Mouse (Mus musculus) embryonic facial prominence, embryonic 12.5 days (tissue): Measurements from ENCODE around the gene Rin3. TPM values are rescaled to one million over a fixed set of nuclear protein-coding genes. Genes with fewer than 3 reads are reported as not detected.

ENCODE experiments used
- ATAC-seq: fragments of 200-750 bp; cut with Nextera tagmentation; 2 replicates; pipeline ENCODE4 v1.8.0; 2017; ENCODE audit not compliant: insufficient number of reproducible peaks, insufficient read depth, low FRiP score, low TSS enrichment
- H3K27ac ChIP-seq: fragments of 300-500 bp; sonication (generic); 2 replicates; pipeline ENCODE4 v1.5.1; 2016; ENCODE audit warnings: mild to moderate bottlenecking
- H3K27me3 ChIP-seq: fragments of 300-500 bp; sonication (generic); 2 replicates; pipeline ENCODE4 v1.6.1; 2016; ENCODE audit warnings: mild to moderate bottlenecking, moderate library complexity
- H3K36me3 ChIP-seq: fragments of 300-500 bp; sonication (generic); 2 replicates; pipeline ENCODE4 v1.6.1; 2016; ENCODE audit warnings: mild to moderate bottlenecking
- H3K4me1 ChIP-seq: fragments of 300-500 bp; sonication (generic); 2 replicates; pipeline ENCODE4 v1.6.1; 2016
- H3K4me2 ChIP-seq: fragments of 300-500 bp; sonication (generic); replicated peaks from 2 replicates; pipeline ENCODE4 v1.6.1; 2016; ENCODE audit warnings: mild to moderate bottlenecking, moderate library complexity
- H3K4me3 ChIP-seq: fragments of 300-500 bp; sonication (generic); 2 replicates; pipeline ENCODE4 v1.5.1; 2016; ENCODE audit warnings: mild to moderate bottlenecking
- H3K9ac ChIP-seq: fragments of 300-500 bp; sonication (generic); 2 replicates; pipeline ENCODE4 v1.6.1; 2016; ENCODE audit warnings: mild to moderate bottlenecking, moderate library complexity
- H3K9me3 ChIP-seq: fragments of 300-500 bp; sonication (generic); 2 replicates; pipeline ENCODE4 v1.6.1; 2016; ENCODE audit warnings: mild to moderate bottlenecking, moderate library complexity
- WGBS: fragments of 180-500 bp; shearing (Covaris S2); methylation state at CpG from one replicate; pipeline ENCODE4 v1.1.7; 2016; 5-methylcytosine and 5-hydroxymethylcytosine counted together
- polyA plus RNA-seq: library from polyadenylated mRNA; unstranded; fragments of >200 nt; fragmentation: Nextera tagmentation; extraction: Ambion mirVana; gene quantifications from 2 replicates; pipeline ENCODE4 v1.2.1, GENCODE M21; 2016

Gene Rin3
- polyA plus RNA-seq, 1 experiment from 2014 or later, result 5.5 TPM

DNA sequence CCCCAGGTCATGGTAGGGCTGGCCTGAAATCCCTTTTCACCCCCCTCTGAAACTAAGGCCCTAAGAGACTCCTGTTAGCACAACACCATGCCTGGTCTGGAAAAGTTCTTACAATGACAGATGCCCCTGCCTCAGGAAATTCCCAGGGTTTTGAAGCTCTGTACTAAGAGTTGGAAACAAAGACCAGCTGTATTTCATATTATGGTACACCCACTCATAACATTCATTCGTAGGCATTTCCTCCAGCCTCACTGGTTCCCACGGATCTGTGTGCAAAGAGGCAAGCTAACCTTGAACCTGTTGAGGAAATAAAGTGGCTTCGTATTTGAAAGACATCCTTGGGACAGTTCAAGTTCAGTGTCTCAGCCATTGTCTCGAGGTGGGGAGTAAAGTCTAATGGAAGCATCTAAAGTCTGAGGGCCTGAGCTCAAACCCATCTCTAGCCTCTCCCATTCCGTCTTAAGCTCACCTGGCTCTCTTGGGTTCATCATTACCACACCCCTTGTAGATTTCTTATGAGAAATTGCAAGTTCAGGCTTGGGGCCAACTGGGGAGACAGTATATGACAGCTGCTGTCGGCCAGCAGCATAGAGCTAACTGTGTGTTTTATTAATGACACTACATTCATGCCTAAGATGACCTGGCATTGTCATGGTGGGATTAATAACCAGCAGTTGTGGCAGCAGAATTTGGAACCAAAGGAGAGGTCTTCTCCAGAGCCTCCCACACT is 41.5 kb downstream of the Rin3 start:
- WGBS, result 74% methylated on average over 6 of the region's 6 CpGs
- Histone ChIP-seq H3K27ac (no peak overlapping the region; the same call in 1 of the 2 replicates), H3K9me3 (no peaks in the 10 kb centered on the region), H3K9ac (no peak overlapping the region), H3K4me3 (no peak overlapping the region), H3K4me1 (no peaks in the 10 kb centered on the region), H3K27me3 (no peaks in the 10 kb centered on the region), H3K4me2 (no peak overlapping the region), H3K36me3 (no peaks in the 10 kb centered on the region)
- ATAC-seq, result no peak

DNA sequence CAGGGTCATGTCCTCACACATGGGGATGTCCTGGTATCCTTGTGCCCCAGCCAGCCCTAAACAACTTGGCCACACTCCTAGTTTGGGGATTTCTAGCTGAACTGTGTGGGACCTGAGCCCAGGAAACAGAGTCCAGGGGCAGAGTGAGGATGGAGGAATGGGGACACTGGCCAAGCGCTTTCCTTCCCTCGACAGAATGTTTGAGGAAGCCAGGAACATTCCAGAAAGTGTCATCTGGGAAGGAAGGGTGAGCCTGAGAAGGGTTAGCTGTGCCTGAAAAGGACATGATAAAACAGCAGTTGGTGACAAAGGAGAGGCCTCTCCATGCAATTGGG is 42.0 kb downstream of the Rin3 start:
- 92% methylated on average over 2 of the region's 2 CpGs for WGBS
- ATAC-seq, result no peak
- no peaks in the 10 kb centered on the region for H3K36me3 ChIP-seq

DNA sequence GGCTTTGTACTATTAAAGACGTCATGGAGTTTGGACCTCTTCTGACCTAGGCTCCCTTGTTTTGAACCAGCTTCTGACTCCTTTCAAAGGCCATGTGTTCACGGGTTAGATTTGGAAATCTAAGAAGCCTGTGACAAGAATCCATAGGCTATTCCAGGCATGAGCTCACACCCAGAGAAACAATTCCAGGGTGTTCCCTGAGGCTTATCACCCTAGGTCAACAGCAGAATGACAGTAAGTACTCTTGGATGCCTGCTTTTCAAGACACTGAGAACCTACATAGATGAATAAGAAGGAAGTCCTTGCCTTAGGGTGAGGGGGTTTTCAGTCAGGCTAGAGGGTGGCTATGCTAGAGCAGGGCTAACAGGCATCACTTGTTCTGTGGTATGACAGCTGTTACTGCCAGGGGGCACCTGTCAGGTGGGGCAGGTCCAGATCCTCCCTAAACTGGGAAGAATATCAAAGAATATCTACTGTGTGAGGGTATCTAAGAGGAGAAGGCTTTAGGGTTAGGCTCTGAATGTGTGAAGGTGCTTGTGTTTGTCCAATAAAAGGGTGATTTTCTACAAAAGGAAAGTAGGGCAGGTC is 44.0 kb downstream of the Rin3 start:
- Histone ChIP-seq H3K4me3 (no peak overlapping the region), H3K36me3 (no peaks in the 10 kb centered on the region), H3K4me1 (no peaks in the 10 kb centered on the region), H3K4me2 (no peak overlapping the region), H3K9me3 (no peaks in the 10 kb centered on the region), H3K27me3 (no peaks in the 10 kb centered on the region), H3K9ac (no peak overlapping the region), H3K27ac (no peak overlapping the region)
- 79% methylated on average over 2 of the region's 2 CpGs for WGBS
- no peak for ATAC-seq

More for the DNA sequence above, 42.0 kb downstream of the Rin3 start:
- Histone ChIP-seq H3K27me3 (no peaks in the 10 kb centered on the region), H3K27ac (no peak overlapping the region), H3K4me2 (no peak overlapping the region), H3K4me3 (no peak overlapping the region), H3K9me3 (no peaks in the 10 kb centered on the region), H3K4me1 (no peaks in the 10 kb centered on the region), H3K9ac (no peak overlapping the region)

DNA sequence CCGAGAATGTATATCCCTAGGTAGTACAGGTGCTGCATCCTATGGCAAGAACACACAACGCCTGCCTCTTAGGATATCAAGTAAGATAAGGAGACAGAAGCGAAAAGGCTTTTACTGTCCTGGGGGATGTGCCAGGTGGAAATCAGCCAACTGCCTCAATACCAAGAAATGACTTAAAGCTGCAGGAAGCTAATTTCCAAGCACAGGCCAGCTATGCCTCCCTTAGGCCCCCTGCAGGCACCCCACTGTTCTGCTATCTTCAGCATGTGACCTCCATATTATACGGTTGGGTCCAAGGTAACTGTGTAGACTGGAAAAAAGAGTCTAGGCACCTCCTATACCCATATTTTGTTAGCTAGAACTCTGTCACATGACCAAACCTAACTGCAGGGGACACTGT is 44.7 kb downstream of the Rin3 start:
- Histone ChIP-seq H3K4me2 (no peak overlapping the region), H3K27me3 (no peaks in the 10 kb centered on the region), H3K4me1 (no peaks in the 10 kb centered on the region), H3K27ac (no peak overlapping the region), H3K4me3 (no peak overlapping the region), H3K9me3 (no peaks in the 10 kb centered on the region), H3K36me3 (no peaks in the 10 kb centered on the region), H3K9ac (no peak overlapping the region)
- ATAC-seq, result no peak
- 89% methylated on average over 4 of the region's 4 CpGs for WGBS

DNA sequence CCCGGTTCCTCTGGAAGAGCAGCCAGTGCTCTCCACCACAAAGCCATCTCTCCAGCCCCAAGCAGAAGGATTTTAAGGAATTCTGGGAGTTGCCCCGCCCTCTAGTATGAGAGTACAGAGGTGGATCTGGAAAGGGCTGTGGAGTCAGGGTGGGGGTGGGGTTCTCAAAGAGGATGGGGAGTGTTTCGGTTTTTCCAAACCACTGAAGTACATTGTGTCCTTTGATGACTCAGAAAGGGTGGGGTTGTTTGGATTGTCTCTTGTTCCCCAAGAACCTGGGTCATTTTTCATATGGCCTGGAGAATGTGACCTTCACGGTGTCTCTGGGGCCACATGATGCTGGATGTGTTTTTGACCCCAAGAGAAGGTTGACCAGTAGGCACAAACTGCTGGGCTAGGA is 45.2 kb downstream of the Rin3 start:
- 87% methylated on average over 4 of the region's 4 CpGs for WGBS

DNA sequence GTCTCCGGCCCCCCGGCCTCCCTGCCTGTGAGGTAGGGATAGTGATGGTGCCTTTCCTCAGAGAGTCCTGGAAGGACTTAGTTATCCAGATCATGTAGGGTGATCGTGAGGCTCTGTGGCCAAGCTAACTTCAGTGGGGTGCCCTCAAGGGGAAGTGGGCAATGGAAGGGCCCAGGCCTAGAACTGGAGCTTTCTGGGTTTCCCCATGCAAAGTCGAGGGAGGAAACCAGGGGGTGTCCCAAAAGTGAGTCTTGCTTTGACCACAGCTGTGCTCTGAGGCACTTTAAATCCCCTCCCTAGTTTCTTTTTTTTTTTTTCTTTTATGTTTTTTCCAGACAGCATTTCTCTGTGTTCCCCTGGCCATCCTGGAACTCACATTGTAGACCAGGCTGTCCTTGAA is 47.3 kb downstream of the Rin3 start:
- Histone ChIP-seq H3K4me2 (no peak overlapping the region), H3K9ac (no peak overlapping the region), H3K4me1 (no peaks in the 10 kb centered on the region), H3K9me3 (no peaks in the 10 kb centered on the region), H3K36me3 (no peaks in the 10 kb centered on the region), H3K4me3 (no peak overlapping the region), H3K27ac (no peak overlapping the region), H3K27me3 (no peaks in the 10 kb centered on the region)
- 94% methylated on average over 4 of the region's 4 CpGs for WGBS
- no peak for ATAC-seq

More for the DNA sequence above, 45.2 kb downstream of the Rin3 start:
- no peaks in the 10 kb centered on the region for H3K27me3 ChIP-seq
- H3K4me1 ChIP-seq, result no peaks in the 10 kb centered on the region
- no peak overlapping the region for H3K4me3 ChIP-seq
- ATAC-seq, result no peak
- H3K36me3 ChIP-seq, result no peaks in the 10 kb centered on the region
- no peak overlapping the region for H3K4me2 ChIP-seq
- no peak overlapping the region for H3K9ac ChIP-seq
- H3K9me3 ChIP-seq, result no peaks in the 10 kb centered on the region
- no peak overlapping the region for H3K27ac ChIP-seq

DNA sequence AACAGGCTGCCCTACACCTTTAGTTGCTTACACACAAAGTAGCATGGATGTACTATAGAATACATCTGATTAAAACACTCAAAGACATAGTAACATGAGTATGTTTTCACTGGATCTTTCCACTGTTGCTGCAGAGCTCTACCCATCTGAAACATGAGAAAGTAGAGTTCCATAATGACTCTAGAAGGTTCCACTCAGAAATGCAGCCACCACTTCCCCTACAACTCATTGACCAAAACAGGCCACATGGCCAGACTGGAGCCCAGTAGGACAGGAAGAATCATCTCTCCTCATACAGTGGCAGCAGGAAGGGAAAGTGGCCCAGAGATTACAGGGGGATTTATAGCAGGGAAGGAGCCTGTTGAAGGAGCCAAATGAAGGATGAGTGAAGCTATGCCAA is 47.9 kb downstream of the Rin3 start:
- Histone ChIP-seq H3K27ac (no peak overlapping the region), H3K4me2 (no peak overlapping the region), H3K4me3 (no peak overlapping the region), H3K27me3 (no peaks in the 10 kb centered on the region), H3K4me1 (no peaks in the 10 kb centered on the region), H3K9ac (no peak overlapping the region), H3K9me3 (no peaks in the 10 kb centered on the region), H3K36me3 (no peaks in the 10 kb centered on the region)
- no peak for ATAC-seq

DNA sequence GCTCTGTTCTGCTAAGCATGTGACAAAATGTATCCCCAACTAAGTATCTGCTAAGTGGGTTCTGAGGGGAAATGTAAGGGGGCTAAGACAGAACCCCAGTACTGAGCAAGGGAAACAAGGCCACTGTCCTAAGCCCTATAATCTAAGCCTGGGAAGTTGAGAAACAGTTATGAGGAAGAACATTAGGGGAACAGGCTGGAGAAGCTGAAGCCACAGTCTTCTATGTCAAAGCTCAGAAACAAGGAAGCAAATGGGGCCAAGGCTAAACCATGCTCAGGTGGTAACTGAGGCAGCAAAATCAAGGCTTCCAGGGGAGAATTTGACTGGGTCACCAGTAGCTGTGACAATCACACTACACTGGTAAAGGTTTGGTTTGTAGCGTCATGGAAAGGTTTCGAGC is 50.3 kb downstream of the Rin3 start:
- H3K9ac ChIP-seq, result no peak overlapping the region
- no peaks in the 10 kb centered on the region for H3K4me1 ChIP-seq
- no peak overlapping the region for H3K4me3 ChIP-seq
- no peak overlapping the region for H3K4me2 ChIP-seq
- no peak overlapping the region for H3K27ac ChIP-seq
- H3K9me3 ChIP-seq, result no peaks in the 10 kb centered on the region
- no peaks in the 10 kb centered on the region for H3K36me3 ChIP-seq
- H3K27me3 ChIP-seq, result no peaks in the 10 kb centered on the region
- WGBS, result 100% methylated on average over 2 of the region's 2 CpGs
- ATAC-seq, result no peak

DNA sequence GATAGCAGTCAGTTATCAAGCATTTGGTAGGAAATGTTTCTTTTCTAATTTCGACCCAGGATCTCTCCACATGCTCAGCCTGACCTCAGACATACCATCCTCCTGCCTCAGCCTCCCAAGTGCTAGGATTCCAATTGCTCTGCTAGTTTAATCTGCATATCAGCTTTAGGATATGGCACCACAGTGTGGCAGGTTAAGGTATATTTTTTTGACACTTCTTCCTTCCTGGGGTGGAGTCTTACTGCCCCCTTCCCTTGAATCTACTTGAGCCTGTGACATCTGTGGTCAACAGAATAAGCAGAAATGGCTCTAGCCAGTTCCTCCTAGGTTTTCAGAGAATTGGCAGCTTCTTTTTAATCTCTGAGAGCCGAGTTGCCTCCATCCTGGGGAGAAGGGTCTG is 56.2 kb downstream of the Rin3 start:
- Histone ChIP-seq H3K9me3 (no peaks in the 10 kb centered on the region), H3K4me3 (no peak overlapping the region), H3K27ac (no peak overlapping the region), H3K36me3 (no peaks in the 10 kb centered on the region), H3K4me1 (no peaks in the 10 kb centered on the region), H3K27me3 (no peaks in the 10 kb centered on the region), H3K4me2 (no peak overlapping the region), H3K9ac (no peak overlapping the region)
- WGBS, result 78% methylated on average over 2 of the region's 2 CpGs
- no peak for ATAC-seq

DNA sequence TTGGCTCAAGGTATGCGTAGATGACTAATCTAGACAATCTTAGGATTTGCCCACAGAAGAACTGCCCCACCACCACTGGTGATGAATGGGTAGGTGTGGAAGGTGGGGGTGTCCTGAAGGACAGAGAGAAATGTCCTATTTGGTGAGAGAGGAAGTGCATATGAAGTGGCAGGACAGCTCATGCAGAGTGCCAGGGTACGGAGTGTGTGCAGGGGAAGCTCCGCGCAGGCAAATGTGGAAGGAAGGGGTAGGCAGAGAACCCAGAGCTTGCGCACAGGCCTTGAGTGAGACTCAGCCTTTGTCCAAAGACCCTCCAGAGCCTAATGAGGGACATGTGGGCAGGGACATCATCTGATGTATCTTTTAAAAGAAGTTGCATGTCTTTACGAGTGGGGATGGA is 57.6 kb downstream of the Rin3 start:
- H3K27ac ChIP-seq, result no peak overlapping the region
- H3K27me3 ChIP-seq, result no peaks in the 10 kb centered on the region
- ATAC-seq, result no peak
- no peak overlapping the region for H3K4me3 ChIP-seq
- 92% methylated on average over 6 of the region's 6 CpGs for WGBS
- H3K9me3 ChIP-seq, result no peaks in the 10 kb centered on the region
- no peak overlapping the region for H3K4me2 ChIP-seq
- H3K36me3 ChIP-seq, result no peaks in the 10 kb centered on the region
- H3K9ac ChIP-seq, result no peak overlapping the region
- H3K4me1 ChIP-seq, result peaks cover 9% of the 10 kb centered on the region; the same call in 1 of the 2 replicates

DNA sequence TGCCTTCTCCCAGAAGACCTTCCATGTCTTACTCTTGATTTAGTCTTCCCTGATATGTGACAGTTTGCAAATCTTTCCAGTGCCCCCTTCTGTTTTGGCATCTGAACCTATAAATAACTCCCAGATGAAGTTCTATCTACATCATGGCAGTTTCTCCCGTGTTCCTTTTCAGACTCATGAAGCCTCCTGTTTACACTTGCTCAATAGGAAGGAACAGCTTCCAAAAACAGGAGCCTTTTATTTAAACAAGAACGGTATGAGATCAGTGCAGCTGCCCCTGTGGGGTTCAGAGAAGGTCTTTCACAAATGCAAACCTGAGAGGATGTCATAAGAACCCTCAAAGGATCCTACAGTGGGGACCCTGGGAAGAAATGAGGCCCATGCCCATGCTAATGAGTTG is 59.3 kb downstream of the Rin3 start:
- Histone ChIP-seq H3K9me3 (no peaks in the 10 kb centered on the region), H3K4me3 (no peak overlapping the region), H3K4me2 (no peak overlapping the region), H3K9ac (no peak overlapping the region), H3K27ac (no peak overlapping the region), H3K36me3 (no peaks in the 10 kb centered on the region), H3K27me3 (no peaks in the 10 kb centered on the region), H3K4me1 (peaks cover 11% of the 10 kb centered on the region; the same call in 1 of the 2 replicates)
- WGBS, result 57% methylated on average over 2 of the region's 2 CpGs
- no peak for ATAC-seq

DNA sequence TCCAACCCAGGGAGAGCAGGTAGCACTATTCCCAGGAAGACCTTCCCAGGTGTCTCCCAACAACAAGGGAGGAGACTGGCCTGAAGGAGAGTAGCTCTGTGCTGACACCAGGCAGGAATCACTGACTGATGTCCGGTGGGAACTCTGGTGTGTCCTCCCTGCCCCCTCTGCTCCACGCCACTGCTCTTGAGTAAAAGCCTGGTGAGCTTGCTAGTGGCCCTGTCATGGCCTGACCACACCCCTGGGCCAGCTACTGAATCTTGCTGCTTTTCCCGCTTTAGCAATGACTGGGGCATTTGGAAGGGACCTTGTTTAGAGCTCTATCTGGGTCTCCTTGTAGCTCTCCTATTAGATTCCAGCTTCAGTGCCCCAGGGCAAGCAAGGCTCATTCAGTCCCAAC is 59.8 kb downstream of the Rin3 start:
- no peaks in the 10 kb centered on the region for H3K36me3 ChIP-seq
- WGBS, result 33% methylated on average over 3 of the region's 3 CpGs
- no peak overlapping the region for H3K27ac ChIP-seq
- no peaks in the 10 kb centered on the region for H3K27me3 ChIP-seq
- H3K9me3 ChIP-seq, result no peaks in the 10 kb centered on the region
- peaks cover 11% of the 10 kb centered on the region; the same call in 1 of the 2 replicates for H3K4me1 ChIP-seq
- no peak for ATAC-seq
- H3K4me2 ChIP-seq, result no peak overlapping the region
- H3K9ac ChIP-seq, result no peak overlapping the region
- no peak overlapping the region for H3K4me3 ChIP-seq
